Mouse (Mus musculus) stomach, embryonic 14.5 days (tissue): Measurements from ENCODE around the gene Pigr. TPM values are rescaled to one million over a fixed set of nuclear protein-coding genes. Genes with fewer than 3 reads are reported as not detected.

Experiments used
- ATAC-seq: fragments of 200-750 bp; cut with Nextera tagmentation; 2 replicates; pipeline ENCODE4 v1.8.0; 2017; ENCODE audit warnings: low read depth, moderate TSS enrichment; ENCODE audit not compliant: insufficient number of reproducible peaks, insufficient read depth, low FRiP score
- H3K27ac ChIP-seq: fragments of 300-500 bp; sonication (generic); 2 replicates; pipeline ENCODE4 v1.5.1; 2014; ENCODE audit warnings: mild to moderate bottlenecking, low read length, moderate library complexity, mixed read lengths
- H3K27me3 ChIP-seq: fragments of 300-500 bp; sonication (generic); 2 replicates; pipeline ENCODE4 v1.6.1; 2014; ENCODE audit warnings: low read length, control low read depth, mixed read lengths; ENCODE audit not compliant: control insufficient read depth, insufficient read depth
- H3K36me3 ChIP-seq: fragments of 300-500 bp; sonication (generic); 2 replicates; pipeline ENCODE4 v1.6.1; 2014; ENCODE audit warnings: mild to moderate bottlenecking, control low read depth, low read length, moderate library complexity, mixed read lengths; ENCODE audit not compliant: control insufficient read depth, insufficient read depth
- H3K4me1 ChIP-seq: fragments of 300-500 bp; sonication (generic); 2 replicates; pipeline ENCODE4 v1.6.1; 2014; ENCODE audit warnings: low read length, control low read depth, mixed read lengths; ENCODE audit not compliant: control insufficient read depth, insufficient read depth
- H3K4me2 ChIP-seq: fragments of 300-500 bp; sonication (generic); replicated peaks from 2 replicates; pipeline ENCODE4 v1.6.1; 2014; ENCODE audit warnings: low read depth, low read length, control low read depth
- H3K4me3 ChIP-seq: fragments of 300-500 bp; sonication (generic); 2 replicates; pipeline ENCODE4 v1.5.1; 2014; ENCODE audit warnings: low read depth, low read length, control low read depth
- H3K9ac ChIP-seq: fragments of 300-500 bp; sonication (generic); replicated peaks from 2 replicates; pipeline ENCODE4 v1.6.1; 2014; ENCODE audit warnings: low read depth, mild to moderate bottlenecking, control low read depth, low read length, moderate library complexity, mixed read lengths
- H3K9me3 ChIP-seq: fragments of 300-500 bp; sonication (generic); 2 replicates; pipeline ENCODE4 v1.6.1; 2016; ENCODE audit warnings: low read depth, low read length, control low read depth; ENCODE audit not compliant: control insufficient read depth
- WGBS: fragments of 180-500 bp; shearing (Covaris S2); extraction: QIAGEN DNeasy Blood & Tissue Kit; methylation state at CpG from one replicate; pipeline ENCODE4 v1.1.7; 2014; 5-methylcytosine and 5-hydroxymethylcytosine counted together
- polyA plus RNA-seq: library from polyadenylated mRNA; unstranded; fragments of >200 nt; fragmentation: Nextera tagmentation; extraction: Ambion mirVana; gene quantifications from 2 replicates; pipeline ENCODE4 v1.2.1, GENCODE M21; 2014

The Pigr gene
- polyA plus RNA-seq, 1 experiment from 2014 or later: not detected

DNA sequence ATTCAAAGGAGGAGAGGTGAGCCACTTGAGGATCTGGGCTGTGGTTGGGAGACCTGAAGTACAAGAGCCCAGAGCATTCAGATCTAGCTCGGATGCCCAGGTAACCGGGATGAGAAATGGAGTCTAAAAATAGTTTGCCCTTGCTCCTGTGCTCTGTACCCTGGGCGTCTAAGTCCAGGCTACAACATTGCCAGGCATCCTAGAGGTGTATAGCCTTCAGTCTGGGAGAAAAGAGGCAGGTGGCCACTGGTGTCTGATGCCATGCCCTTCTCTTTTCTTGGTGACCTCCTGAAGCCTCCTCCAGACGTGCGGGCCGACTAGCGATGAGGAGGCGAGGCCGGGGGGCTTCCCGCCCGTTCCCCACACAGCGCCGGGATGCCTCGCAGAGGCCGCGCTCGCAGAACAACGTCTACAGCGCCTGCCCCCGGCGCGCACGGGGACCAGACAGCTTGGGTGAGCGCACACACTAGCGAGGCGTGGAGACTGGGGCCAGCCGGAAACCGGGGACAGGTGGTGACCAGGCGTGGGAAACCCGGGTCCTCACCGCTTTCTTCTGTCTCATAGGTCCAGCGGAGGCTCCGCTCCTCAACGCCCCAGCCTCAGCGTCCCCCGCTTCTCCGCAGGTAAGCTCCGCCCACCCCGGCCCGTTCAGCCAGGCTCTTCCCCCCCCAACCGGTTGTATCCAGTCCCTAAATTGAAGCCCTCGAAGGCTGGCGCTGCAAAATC, 51.6 kb downstream of the Pigr start:
- WGBS: 3% methylated on average over 43 of the region's 43 CpGs
- peak; percentile 54; the same call in 1 of the 2 replicates for ATAC-seq
- peak overlapping the region; percentile 78 for H3K4me2 ChIP-seq

DNA sequence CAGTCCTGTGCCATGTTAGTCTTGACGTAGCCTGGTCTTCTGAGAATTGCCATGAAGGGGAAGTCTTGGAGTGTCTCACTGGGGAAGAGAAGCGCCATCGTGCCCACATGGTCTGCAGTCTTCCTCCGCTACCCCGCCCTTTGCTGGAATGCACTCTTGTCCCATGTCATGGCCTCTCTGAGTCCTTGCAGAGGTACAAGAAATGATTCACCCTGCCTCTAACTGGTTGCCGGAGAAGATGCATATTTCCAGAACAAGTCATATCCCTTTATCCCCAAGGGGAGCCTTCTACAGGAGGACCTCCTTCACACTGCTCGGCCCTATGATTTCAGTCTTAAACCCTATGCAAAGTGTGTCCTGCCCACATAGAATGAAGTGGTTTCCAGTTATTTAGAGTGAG, 53.4 kb downstream of the Pigr start:
- Histone ChIP-seq H3K4me3 (no peak overlapping the region), H3K36me3 (no peaks in the 10 kb centered on the region), H3K9me3 (no peaks in the 10 kb centered on the region), H3K9ac (no peak overlapping the region), H3K4me2 (no peak overlapping the region), H3K4me1 (0 out of 2 replicates have a peak, but pooled peaks cover 4% of the 10 kb centered on the region), H3K27ac (no peak overlapping the region), H3K27me3 (no peaks in the 10 kb centered on the region)
- 86% methylated on average over 7 of the region's 7 CpGs for WGBS
- no peak for ATAC-seq

More for the DNA sequence above, 51.6 kb downstream of the Pigr start:
- peak overlapping the region; percentile 37 for H3K4me3 ChIP-seq
- H3K27me3 ChIP-seq: no peaks in the 10 kb centered on the region
- H3K27ac ChIP-seq: no peak overlapping the region
- no peaks in the 10 kb centered on the region for H3K9me3 ChIP-seq
- 0 out of 2 replicates have a peak, but pooled peaks cover 4% of the 10 kb centered on the region for H3K4me1 ChIP-seq
- no peaks in the 10 kb centered on the region for H3K36me3 ChIP-seq
- no peak overlapping the region for H3K9ac ChIP-seq

DNA sequence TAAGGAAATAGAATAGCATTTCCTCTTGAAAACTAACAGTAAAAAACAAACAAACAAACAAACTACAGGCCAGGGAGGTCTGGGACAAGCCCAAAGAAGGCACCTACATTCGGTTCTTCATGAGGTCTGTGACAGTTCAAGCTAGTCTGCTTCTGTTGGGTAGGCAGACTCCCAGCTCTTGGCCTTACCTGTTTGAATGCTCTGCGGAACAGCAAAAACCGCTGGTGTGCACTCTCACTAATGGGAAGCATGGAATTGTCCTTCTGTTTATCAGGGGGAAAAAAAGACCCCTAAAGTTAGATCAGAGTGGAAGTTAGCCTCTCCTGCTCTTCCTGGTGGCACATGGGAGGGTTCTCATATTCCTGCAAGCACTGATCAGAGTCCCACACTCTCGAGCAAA, 56.7 kb downstream of the Pigr start:
- no peak overlapping the region for H3K4me3 ChIP-seq
- WGBS: 88% methylated on average over 4 of the region's 4 CpGs
- H3K27me3 ChIP-seq: no peaks in the 10 kb centered on the region
- no peaks in the 10 kb centered on the region for H3K9me3 ChIP-seq
- H3K36me3 ChIP-seq: no peaks in the 10 kb centered on the region
- H3K4me1 ChIP-seq: 0 out of 2 replicates have a peak, but pooled peaks cover 3% of the 10 kb centered on the region
- H3K27ac ChIP-seq: no peak overlapping the region
- ATAC-seq: no peak
- H3K4me2 ChIP-seq: no peak overlapping the region
- no peak overlapping the region for H3K9ac ChIP-seq

DNA sequence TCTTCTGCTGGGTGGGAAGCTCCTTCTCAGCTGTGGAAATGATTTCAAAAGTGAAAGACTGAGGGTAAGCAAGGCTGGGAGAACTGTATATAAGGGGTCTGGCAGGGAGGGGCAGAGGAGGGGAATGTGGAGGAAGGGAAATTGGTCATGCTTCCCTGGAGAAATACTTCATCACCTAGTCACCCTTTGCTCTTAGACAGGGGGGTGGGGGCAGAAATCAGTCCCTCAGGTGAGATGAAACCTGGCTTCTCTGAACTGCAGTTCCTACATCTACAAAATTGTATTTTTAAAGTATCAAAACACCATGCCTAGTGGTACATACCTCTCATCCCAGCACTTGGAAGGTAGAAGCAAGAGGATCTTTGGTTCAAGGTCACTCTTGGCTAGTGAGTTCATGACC, 60.9 kb downstream of the Pigr start, which contains the start of gene Il24:
Il24 (minus strand) TSS at position 101 of the 400 bp plus-strand sequence.
- ATAC-seq: no peak
- Histone ChIP-seq H3K9ac (no peak within 1 kb of the TSS), H3K4me1 (no peaks in the 10 kb centered on the region), H3K27ac (no peak within 1 kb of the TSS), H3K9me3 (no peaks in the 10 kb centered on the region), H3K27me3 (no peaks in the 10 kb centered on the region), H3K4me2 (no peak within 1 kb of the TSS), H3K4me3 (no peak within 1 kb of the TSS), H3K36me3 (no peaks in the 10 kb centered on the region)

DNA sequence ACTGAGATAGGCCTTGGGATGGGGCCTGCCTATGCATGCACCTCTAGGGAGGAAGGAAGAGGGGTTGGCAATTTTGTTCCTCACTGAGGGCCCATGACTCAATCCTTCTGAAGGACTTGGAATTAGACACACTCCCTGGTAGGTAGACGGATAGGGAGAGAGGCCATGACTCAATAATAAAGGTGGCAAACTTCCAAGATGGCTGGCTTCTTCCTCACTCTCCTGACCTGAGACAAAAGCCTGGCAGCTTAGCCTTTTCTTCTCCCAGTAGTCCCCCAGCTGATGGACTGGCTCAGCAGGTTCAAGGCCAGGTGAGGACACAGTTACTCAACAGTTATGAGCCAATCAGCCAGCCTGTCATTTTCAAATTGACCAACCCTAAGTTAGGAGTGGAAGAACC, 66.0 kb downstream of the Pigr start:
- Histone ChIP-seq H3K27ac (no peak overlapping the region), H3K9ac (no peak overlapping the region), H3K36me3 (no peaks in the 10 kb centered on the region), H3K27me3 (no peaks in the 10 kb centered on the region), H3K9me3 (no peaks in the 10 kb centered on the region), H3K4me3 (no peak overlapping the region), H3K4me2 (no peak overlapping the region), H3K4me1 (no peaks in the 10 kb centered on the region)
- 88% methylated on average over 1 of the region's 1 CpGs for WGBS
- ATAC-seq: 0 out of 2 replicates have a peak, but pooled peaks have one; percentile 33

DNA sequence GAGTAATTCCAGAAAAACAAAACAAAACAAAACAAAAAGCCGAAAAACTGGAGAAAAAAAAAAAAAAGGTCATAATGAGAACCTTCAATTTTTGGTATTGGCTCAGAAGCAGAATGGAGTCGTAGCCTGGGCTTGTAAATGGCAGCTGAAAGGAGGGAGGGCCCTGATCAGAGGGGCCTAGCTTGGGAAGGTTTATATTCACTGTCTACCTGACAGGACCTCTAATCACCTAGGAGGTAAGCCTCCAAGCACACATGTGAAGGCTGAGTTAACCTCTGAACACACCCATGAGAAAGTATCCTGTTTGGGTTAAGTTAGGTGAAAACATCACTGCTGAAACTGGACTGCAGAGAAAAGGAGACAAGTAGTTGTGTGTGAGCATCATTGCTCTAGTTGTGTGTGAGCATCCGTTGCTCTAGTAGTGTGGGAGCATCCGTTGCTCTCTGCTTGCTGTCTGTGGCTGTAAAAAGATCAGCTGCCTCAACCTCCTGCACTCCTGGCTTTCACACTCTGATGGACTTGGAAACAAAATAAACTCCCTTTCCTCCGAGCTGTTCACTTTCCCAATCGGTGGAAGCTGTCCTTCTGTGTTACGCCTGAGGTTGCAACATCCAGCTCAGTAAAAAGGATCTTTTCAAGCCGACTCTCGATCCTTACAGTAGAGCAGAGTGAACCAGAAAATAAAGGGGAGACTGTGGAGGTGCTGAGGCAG, 67.0 kb downstream of the Pigr start:
- ATAC-seq: no peak
- H3K27ac ChIP-seq: no peak overlapping the region

DNA sequence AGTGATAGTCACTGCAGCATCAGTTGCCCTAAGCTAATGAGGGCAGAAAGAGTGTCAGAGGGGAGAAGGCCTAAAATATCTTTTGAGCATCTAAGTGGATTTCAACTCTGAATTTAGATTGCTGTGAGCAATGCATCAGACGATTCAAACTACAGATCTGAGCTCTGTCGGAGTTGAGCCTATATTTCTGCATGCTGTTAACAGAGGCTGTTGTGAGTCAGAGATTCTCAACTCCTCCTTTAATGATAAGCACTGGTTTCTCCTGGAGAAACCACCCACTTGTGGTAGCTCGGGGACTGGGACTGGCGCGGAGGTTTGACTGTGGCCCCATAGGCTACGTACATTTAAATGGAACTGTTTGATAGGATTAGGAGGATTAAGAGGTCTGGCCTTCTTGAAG, 68.0 kb downstream of the Pigr start:
- Histone ChIP-seq H3K4me2 (no peak overlapping the region), H3K4me1 (no peaks in the 10 kb centered on the region), H3K9me3 (no peaks in the 10 kb centered on the region), H3K4me3 (no peak overlapping the region), H3K36me3 (no peaks in the 10 kb centered on the region), H3K27me3 (no peaks in the 10 kb centered on the region), H3K9ac (no peak overlapping the region), H3K27ac (no peak overlapping the region)
- WGBS: 62% methylated on average over 6 of the region's 6 CpGs
- no peak for ATAC-seq

More for the DNA sequence above, 67.0 kb downstream of the Pigr start:
- no peaks in the 10 kb centered on the region for H3K27me3 ChIP-seq
- H3K4me2 ChIP-seq: no peak overlapping the region
- 70% methylated on average over 9 of the region's 9 CpGs for WGBS
- H3K4me1 ChIP-seq: no peaks in the 10 kb centered on the region
- H3K36me3 ChIP-seq: no peaks in the 10 kb centered on the region
- no peak overlapping the region for H3K4me3 ChIP-seq
- no peak overlapping the region for H3K9ac ChIP-seq
- no peaks in the 10 kb centered on the region for H3K9me3 ChIP-seq
